Mouse (Mus musculus) kidney, postnatal 25 days (tissue): ENCODE data around the gene Barx1.

Source experiments
- DNase-seq, 2 experiments: peaks; one replicate each; pipeline ENCODE4 v3.0.0; 2021; ENCODE audit warnings: mixed read lengths in 2 of 2

Gene Barx1

GRCm38 (mm10) chr13:48662431-48663143 lies at the start of gene Barx1:
Gene Barx1, plus strand, starts transcription at chr13:48662998.
- no peak for DNase-seq

DNA sequence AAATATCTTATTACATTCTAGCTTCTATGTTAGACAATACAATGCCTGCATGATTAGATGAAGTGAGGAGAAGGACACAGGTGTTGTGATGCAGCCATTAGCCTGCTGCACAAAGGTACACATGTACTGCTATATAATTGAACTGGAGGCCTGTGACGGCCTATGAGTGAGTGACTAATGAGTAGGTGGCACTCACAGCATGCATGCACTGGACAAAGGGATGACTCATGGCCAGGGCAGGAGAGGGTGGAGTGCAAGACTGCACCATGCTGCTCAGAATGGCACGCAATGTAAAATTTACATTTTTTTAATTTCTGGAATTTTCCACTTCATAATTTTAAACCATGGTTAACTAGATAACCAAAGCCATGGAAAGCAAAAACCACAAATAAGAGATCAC lies 48.3 kb upstream of the Barx1 start:
- no peak for DNase-seq

GRCm38 (mm10) chr13:48617774-48618173 lies 45.0 kb upstream of the Barx1 start:
- DNase-seq: no peak

GRCm38 (mm10) chr13:48618890-48619289 lies 43.9 kb upstream of the Barx1 start:
- no peak for DNase-seq

DNA sequence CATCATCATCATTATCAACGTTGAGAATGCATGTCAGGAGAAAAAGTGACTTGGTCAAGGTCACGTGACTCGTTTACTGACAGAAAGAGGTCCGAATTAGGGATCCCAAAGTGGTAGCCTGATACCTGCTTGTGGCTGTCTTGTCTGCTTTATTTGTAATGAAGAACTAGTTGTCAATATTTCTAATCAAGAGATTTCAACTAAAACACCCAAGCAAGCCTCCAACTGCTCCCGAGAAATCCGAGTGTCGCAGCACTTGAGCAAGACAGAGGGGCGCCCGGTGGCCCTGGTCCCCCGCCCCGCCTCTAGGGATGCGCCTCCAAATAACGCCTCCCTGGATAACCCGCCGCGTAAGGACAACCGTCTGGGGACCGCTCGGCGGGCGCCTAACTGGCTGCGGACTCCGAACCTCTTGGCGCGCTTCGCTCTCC lies 37.8 kb upstream of the Barx1 start:
- peak in 1 of 2 experiments; percentile 7 for DNase-seq

- peak; percentile 98 to 99 for DNase-seq
Observed at GRCm38 (mm10) chr13:48625433-48626184, 37.2 kb upstream of the Barx1 start, which contains the start of gene Ptpdc1. Gene Ptpdc1, minus strand, starts transcription at chr13:48625664.

DNA sequence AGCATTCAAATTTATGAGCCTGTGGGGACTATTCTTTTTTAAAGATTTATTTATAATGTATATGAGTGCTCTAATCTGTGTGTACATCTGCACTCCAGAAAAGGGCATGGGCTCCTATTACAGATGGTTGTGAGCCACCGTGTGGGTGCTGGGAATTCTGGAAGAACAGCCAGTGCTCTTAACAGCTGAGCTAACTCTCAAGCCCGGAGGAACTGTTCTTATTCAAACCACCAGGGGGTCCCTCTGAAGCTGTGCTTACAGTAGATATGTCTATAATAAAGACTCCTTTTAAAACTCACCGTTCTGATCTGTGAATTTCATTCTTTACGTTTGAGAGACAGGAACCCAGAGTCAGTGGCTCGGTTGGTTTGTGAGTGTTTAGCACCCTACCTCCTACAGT lies 31.1 kb upstream of the Barx1 start:
- no peak for DNase-seq

GRCm38 (mm10) chr13:48637706-48638105 lies 25.1 kb upstream of the Barx1 start:
- DNase-seq: peak; percentile 64 to 65

DNA sequence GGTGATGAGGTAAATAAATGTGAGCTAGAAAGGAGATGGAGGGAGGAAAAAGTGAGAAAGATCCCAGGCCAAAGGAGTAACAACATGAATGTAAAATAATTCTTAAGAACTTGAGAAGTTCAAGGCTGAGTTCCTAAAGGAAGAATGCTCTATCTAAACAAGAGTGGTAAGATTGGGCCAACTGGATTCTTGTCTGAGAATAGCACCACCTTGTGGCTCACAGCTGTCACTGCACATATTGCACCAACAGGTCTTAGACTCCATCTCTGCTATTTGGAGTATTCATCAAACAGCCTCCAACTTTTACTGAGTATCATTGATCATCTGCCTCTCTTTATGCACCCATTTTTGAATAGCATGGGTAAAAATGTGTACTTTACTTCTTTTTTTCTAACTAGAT lies 23.2 kb upstream of the Barx1 start:
- DNase-seq: peak; percentile 66 to 71

GRCm38 (mm10) chr13:48643072-48643471 lies 19.7 kb upstream of the Barx1 start:
- DNase-seq: no peak

DNA sequence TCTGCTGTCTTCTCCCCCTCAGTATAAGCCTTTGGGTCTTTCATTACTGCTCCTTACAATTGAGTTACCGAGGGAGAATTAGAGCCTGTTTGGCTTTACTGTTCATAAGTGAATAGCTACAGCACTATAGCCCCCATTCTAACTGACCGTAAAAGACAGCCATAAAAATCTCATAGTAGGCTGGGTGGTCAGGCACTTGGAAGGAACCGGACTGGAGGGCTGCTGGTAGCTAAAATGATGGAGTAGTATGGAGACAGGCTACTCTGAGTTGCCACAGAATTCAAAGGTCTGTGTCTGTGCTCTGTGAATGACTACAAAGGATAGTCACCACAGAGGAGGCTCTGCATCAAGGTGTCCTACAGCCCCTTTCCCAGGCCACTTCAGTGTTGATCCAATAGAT lies 18.8 kb upstream of the Barx1 start:
- no peak for DNase-seq

DNA sequence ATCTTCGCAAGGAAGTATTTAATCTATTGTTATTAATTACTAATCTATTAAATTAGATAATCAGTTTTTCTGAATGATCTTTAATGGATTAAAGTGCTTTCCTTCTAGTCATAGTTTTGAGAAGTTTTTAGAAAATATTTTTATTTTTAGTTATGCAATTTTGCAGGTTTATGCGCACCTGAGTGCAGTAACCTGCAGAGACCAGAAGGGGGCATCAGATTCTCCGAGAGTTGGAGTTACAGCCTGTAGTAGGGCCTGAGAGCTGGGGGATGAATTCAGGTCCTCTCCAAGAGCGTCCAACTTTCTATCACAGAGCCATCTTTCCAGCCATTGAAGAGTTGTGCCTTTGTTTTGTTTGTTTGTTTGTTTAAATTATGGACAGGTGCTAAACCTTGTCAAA lies 16.1 kb upstream of the Barx1 start:
- DNase-seq: no peak

GRCm38 (mm10) chr13:48650615-48651014 lies 12.2 kb upstream of the Barx1 start:
- no peak for DNase-seq

- DNase-seq: no peak
Observed at GRCm38 (mm10) chr13:48651132-48652065, 11.4 kb upstream of the Barx1 start.

DNA sequence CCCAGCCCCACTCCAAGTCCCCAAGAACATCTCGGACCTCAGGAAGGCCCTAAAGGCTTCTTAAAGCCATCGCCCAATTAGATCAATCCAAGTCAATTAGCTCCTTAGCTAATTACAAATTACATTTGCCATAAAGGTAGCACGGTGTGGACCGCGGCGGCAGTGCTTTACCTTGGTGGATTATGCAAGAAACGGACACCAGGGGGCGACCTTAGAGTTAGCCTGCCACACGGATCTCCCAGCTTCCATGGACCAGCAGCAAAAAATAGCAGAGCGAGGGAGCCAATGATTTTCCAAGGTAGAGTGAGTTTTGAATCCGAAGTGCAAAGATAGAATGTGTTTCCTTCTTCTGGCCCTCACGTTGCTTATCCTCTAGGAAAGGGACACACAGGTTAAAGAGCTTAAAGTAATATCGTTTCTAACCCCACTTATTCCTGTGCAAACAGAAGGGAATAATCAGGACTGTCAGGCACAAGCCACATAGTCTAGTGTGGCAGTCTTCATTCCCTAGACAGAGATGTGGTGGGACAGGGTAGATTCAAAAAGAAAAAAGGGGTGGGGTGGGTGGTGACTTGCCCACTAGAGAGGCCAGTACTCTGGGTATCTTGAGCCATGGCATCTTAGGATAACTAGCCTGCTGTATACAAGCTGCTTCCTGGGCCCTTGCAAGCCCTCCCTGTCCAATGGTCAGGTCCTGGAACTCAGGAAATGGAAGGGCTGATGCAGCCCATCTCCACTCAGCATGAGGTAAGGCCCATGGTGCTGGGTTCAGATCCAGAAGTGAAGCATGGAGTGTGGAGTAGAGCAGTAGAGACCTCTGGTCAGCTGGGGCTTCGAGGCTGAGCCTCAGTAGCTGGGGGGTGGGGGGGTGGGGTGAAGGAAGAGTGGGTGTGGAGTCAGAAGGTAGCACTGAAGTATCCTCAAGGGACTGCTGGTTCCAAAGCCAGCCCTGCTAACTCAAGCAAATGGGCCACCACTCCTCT lies 8.7 kb upstream of the Barx1 start:
- peak; percentile 61 to 89 for DNase-seq

DNA sequence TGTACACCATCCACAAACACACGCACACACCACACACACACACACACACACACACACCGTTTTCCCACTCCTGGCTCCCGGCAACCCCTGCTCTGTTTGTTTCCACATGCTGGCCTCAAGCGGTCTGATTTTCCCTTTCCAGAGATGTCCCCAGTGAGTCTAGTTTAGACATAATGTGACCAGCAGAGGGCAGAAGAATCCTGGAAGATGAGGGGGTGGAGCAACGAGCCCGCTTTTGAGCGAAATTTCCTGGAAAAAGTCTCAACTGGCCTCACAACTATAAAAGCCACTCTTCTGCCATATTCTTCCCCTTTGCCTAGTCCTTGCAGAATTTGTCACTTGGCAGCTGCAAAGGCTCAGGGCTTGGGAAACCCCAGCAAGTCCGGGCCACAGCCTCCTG lies 7.2 kb upstream of the Barx1 start:
- DNase-seq: peak; percentile 46 to 70

GRCm38 (mm10) chr13:48657791-48658190 lies 5.0 kb upstream of the Barx1 start:
- no peak for DNase-seq

DNA sequence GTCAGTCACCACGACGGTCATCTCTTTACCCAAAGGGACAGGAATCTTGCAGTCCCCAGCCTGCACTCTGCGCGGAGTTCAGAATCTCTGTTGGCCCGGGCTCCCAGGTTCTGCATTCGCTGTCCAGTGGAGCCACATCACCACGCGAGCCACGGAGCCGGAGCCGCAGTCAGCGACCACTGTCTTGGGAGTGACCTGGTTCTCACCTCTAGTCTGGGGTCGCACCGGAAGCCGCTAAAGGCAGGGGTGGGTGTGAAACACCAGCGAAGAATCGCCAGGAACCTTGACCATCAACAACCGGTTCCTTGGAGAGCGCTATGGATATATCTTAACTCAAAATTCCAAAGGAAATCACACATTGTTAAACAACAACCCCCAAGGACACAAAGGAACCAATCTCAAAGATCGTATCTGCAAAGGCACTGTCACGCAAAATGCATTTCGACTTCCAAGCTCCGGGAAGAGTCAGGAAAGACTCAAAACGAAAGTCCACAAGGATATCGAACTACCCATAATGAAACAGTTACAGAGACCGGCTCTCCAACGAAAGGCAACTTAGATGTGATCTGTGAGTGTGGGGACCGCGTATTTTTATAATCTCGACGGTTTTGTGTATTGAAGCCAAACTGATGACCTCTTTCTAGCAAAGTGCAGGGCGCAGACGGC lies 4.1 kb upstream of the Barx1 start:
- DNase-seq: peak in 1 of 2 experiments; percentile 15

GRCm38 (mm10) chr13:48659254-48660220 lies 3.3 kb upstream of the Barx1 start:
- no peak for DNase-seq

GRCm38 (mm10) chr13:48660221-48660734 lies 2.5 kb upstream of the Barx1 start:
- DNase-seq: no peak
